Mouse (Mus musculus): ENCODE results near the gene Dmbt1.
A peak's percentile ranks its signal among the peaks of the same experiment; 100 is the strongest.
"Not testable (repeated sequence)": the region's sequence is repeated elsewhere in the genome, so short reads cannot be mapped to it uniquely, and the experiment has no call there.

The Dmbt1 gene

GRCm38 (mm10) chr7:131031755-131032154 is at the start of gene Dmbt1:
Dmbt1 (plus strand) TSS chr7:131032053.
- no peak for DNase-seq (ENCODE audit: low read depth, low spot score)

DNA sequence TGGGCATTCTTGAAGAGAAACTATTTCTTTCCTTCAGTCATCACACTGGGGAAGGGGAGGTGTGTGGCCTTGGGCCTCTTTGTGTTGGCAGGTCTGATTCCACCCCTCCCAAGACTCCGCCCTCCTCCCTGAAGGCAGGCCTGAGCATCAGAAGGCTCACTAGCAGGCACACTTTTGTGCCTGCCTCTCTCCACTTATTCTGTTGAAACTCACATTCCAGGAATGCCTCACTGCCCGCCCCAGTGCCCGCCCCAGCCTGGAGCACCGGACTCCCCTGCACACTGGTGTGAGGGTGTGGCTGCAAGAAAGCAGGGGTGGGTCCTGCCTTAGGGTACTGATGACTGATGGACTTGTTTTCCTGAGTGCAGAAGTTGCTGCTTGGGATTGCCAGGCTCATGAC is 49.5 kb upstream of the Dmbt1 start:
- DNase-seq (ENCODE audit: low read depth, low spot score): peak; percentile 96

GRCm38 (mm10) chr7:130982881-130983280 is 49.0 kb upstream of the Dmbt1 start:
- peak; percentile 71 for DNase-seq (ENCODE audit: low read depth, low spot score)

GRCm38 (mm10) chr7:130984294-130984693 is 47.6 kb upstream of the Dmbt1 start:
- DNase-seq (ENCODE audit: low read depth, low spot score): no peak

DNA sequence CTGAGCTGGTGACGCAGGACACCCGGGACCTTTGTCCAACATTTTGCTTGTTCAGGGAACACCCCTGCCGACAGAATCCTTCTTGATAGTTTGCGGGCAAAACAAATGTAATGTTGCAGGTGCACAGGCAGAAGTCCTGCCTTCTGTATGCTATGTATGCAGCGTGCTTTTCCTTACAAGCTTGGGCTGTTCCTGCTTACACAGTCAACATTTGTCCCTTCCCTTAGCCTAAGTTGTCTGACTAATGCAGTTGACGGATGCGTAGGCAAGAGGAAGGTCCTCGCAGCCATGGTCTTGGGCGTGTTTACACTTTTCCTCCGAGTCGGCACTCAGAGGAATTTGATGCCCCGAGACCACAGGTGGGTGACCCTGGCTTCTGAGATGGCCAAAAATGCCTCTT is 46.7 kb upstream of the Dmbt1 start:
- no peak for DNase-seq (ENCODE audit: low read depth, low spot score)

DNA sequence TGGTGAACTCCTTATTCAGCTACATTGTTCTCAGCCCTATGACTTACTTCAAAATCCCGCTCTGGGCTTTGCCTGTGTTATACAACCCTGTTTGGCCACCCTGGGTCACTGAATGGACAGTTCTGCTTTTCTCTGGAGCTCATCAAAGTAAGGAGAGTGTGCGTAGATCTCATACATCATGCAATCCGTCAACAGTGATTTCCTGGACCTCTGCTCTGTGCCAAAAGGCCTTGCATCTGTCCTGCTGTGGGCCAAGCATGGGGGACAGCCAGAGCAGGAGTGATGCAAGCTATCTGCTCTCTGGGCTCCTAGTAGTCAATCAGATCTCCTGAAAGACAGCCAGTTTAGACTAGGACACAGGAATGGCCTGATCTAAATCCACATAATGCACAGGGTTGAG is 46.1 kb upstream of the Dmbt1 start:
- DNase-seq (ENCODE audit: low read depth, low spot score): no peak

DNA sequence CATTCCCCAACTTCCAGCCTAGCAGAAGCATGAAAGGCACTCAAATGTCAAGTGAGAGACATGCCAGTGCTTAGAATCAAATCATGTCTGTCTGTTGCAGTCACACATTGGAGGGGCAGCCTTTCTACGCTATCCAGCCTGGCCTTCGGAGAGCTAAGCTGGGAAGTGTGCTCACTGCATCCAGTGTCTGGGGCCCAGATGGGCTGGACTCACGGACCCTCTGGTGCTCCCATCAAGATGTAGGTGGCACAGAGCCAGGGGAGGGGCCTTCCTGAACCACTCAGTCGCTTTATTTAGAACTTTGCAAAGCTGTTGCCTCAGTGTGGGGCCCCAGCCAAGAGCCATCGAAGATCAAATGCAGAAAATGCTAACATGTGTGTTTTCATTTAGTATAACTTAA is 43.7 kb upstream of the Dmbt1 start:
- no peak for DNase-seq (ENCODE audit: low read depth, low spot score)

GRCm38 (mm10) chr7:130989371-130989770 is 42.5 kb upstream of the Dmbt1 start:
- no peak for DNase-seq (ENCODE audit: low read depth, low spot score)

- DNase-seq (ENCODE audit: low read depth, low spot score): peak; percentile 39
Observed at GRCm38 (mm10) chr7:130991174-130991789, 40.6 kb upstream of the Dmbt1 start.

- DNase-seq (ENCODE audit: low read depth, low spot score): peak; percentile 69
Observed at GRCm38 (mm10) chr7:130993907-130994306, 37.9 kb upstream of the Dmbt1 start.

GRCm38 (mm10) chr7:131001976-131002726 is 29.7 kb upstream of the Dmbt1 start:
- no peak for DNase-seq (ENCODE audit: low read depth, low spot score)

DNA sequence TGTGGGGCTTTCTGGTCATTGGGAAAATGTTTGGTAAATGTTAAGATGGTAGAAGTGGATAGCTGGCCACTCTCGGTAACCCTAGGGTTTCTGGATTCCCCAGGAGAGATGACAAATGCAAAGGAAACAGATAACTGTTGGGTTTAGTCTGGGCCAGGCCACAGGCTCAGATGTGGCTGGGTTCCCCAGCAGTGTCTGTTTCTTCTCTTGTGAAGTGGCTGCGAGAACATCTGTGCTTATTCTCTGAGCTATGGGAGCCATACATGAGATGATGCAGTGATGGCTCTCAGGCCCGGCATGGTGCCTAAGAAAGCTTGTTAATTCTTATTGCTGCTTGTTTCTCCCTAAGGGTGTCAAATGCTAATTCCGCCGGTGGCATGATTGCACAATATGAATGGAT is 27.8 kb upstream of the Dmbt1 start:
- DNase-seq (ENCODE audit: low read depth, low spot score): no peak

DNA sequence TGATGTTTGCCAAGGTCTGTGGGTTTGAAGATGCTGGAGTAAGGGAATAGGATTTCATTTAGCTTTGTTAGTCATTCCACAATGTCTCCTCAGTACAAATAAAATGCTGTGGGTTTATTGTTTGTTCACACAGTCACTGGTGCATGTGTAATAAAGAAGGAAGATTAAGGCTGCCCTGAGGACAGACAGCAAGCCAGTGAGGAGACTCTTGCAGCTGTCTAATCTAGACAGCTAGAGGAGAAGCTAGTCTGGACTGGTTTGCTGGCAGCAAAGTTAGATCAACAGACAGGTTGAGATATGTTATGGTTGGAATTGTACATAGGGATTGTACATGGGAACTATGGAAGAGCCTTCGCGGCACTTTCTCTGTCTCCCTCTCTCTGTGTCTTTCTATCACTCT is 24.6 kb upstream of the Dmbt1 start:
- no peak for DNase-seq (ENCODE audit: low read depth, low spot score)

- no peak for DNase-seq (ENCODE audit: low read depth, low spot score)
Observed at GRCm38 (mm10) chr7:131009178-131009577, 22.7 kb upstream of the Dmbt1 start.

GRCm38 (mm10) chr7:131011901-131012300 is 20.0 kb upstream of the Dmbt1 start:
- DNase-seq (ENCODE audit: low read depth, low spot score): no peak

DNA sequence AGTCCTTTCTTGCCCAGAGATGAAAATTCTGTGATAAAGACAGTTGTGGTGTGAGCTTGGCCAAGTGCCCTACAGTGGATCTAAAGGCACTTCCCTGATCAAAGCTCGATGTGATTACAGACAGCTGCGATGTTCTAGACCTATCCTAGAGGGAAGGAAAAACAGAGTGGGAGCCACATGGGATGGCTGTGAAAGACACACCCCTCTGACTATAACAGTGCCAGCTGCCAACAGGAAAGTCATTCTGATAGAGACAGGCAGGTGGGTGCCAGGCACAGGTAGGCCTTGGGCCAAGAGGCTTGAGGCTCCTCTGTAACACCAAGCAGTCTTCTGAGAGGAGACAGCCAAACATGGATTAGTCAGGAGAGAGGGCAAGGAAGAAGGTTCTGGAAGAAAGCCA is 12.7 kb upstream of the Dmbt1 start:
- no peak for DNase-seq (ENCODE audit: low read depth, low spot score)

GRCm38 (mm10) chr7:131024807-131025206 is 7.0 kb upstream of the Dmbt1 start:
- DNase-seq (ENCODE audit: low read depth, low spot score): no peak

GRCm38 (mm10) chr7:131027557-131027956 is 4.3 kb upstream of the Dmbt1 start:
- DNase-seq (ENCODE audit: low read depth, low spot score): no peak

DNA sequence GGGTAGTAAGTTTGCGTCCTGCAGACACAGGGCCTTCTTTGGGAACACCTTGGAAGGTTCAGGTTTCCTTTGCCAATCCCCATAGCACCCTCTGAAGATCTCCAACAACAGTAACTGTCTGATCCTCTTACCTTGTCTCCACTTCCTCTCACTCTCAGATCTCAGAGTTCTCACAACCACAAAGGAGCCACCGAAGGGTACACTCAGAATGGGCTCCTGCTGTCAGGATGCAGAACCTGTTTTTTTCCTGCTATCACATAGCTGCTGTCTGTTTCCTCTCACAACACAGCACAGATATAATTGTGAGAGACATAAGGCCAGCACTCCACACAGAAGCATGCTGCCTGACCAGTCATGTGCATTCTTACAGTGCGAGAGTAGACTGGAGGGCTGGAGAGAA is 4.5 kb downstream of the Dmbt1 start:
- DNase-seq (ENCODE audit: low read depth, low spot score): no peak

DNA sequence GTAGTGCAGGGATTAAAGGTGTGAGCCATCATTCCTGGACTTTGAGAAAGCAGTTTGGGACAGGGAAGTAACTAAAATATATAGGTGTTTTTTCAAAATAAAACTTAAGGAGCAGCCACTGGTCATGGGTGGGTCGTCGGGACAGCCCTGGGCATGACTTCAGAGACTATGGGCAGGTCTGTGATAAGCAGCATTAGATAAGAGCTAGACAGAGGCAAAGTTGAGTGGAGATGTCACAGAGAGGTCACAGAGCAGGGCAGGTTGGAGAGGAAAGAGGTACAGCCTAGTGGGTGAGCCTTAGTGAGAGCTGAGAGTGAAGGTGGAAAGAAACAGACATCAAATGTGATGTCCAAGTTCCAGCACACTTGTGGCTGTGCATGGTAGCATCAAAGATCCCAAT is 5.2 kb downstream of the Dmbt1 start:
- no peak for DNase-seq (ENCODE audit: low read depth, low spot score)

DNA sequence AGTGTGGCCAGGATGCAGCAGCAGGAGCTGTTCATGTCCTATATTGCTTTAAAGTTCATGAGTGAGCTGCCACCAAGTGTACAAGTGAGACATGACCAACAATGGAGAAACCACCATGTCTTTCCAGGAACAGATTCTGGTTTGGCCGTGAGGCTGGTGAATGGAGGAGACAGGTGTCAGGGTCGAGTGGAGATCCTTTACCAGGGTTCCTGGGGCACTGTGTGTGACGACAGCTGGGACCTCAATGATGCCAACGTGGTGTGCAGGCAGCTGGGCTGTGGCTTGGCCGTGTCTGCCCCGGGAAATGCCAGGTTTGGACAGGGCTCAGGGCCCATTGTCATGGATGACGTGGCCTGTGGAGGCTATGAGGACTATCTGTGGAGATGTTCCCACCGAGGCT is 8.9 kb downstream of the Dmbt1 start:
- DNase-seq (ENCODE audit: low read depth, low spot score): not testable (repeated sequence)

GRCm38 (mm10) chr7:131042657-131043056 is 10.8 kb downstream of the Dmbt1 start:
- peak; percentile 10 for DNase-seq (ENCODE audit: low read depth, low spot score)

DNA sequence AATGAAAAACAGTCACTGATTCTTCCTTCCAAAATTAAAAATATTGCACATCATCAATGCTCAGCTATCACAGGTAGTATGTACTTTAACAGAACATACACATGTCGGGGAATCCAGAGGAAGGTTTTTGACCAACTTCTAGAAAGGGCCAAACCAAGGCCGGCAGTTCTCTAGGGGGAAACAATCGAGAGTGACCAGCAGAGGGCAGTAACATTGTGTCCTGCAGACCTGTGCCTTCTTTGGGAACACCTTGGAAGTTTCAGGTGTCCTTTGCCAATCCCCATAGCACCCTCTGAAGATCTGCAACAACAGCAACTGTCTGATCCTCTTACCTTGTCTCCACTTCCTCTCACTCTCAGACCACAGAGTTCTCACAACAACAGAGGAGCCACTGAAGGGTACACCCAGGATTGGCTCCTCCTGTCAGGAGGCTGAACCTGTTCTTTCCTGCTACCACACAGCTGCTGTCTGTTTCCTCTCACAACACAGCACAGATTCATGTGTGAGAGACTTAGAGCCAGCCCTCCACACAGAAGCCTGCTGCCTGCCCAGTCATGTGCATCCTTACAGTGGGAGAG is 13.5 kb downstream of the Dmbt1 start:
- peak; percentile 32 for DNase-seq (ENCODE audit: low read depth, low spot score)
